Mouse (Mus musculus) lung, postnatal 10 days (tissue): Measurements from ENCODE around the gene Qrich2.
"Not testable (repeated sequence)": the region's sequence is repeated elsewhere in the genome, so short reads cannot be mapped to it uniquely, and the experiment has no call there.

Experiments
- DNase-seq: peaks from one replicate; pipeline ENCODE4 v3.0.0; 2021

Gene Qrich2

DNA sequence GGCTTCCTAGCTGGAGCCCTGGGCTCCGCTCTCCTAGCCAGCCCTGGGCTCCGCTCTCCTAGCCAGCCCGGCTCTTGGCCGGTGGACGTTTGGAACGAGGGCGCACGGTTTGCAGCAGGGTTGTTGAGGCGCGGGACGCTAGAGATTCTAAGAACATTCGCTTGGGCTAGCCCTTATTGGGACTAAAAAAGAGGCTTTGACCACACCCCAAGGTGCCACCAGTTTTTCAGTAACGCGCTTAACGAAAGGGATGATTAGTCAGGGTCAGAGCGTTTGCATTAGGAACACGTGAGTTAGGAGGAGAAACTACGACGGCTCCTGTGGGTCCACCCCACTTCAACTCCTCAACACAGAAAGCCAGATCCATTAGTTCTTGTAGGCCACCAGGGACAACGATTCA is at the start of gene Qrich2:
Gene Qrich2 (minus strand): TSS at position 101 of the 400 bp plus-strand sequence.
- DNase-seq = no peak

DNA sequence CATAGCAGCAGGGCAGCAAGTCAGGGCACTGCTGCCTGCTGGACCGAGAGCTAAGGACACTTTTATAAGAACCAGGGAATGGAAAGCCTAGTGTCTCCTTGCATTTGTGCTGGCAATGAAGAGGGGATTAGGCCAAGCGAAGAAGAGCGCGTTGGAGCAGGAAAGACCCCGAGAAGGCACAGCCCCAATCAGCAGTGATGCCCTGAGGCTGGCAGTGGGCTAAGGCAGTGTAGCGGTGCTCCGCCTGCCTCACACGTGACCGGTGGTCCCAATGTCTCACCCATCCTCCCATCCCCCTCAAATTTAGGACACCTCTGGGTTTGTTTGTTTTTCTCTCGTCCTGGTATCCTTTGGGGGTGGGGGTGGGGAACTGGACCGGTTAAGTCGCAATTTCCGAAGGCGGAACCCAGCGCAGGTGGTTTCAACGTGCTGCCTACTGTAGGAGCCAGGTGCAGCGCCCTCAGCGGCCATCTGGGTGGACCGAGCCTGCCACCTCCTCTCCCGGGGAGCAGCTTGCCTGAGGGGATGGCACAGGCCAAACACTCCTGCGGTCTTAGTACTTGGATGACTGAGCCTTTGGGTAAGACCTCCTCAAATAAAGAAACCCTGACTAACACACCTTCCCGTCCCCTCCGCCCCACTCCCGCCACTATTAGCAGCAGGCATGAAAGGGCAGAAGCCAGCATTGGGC is 49.4 kb upstream of the Qrich2 start:
- DNase-seq = no peak

DNA sequence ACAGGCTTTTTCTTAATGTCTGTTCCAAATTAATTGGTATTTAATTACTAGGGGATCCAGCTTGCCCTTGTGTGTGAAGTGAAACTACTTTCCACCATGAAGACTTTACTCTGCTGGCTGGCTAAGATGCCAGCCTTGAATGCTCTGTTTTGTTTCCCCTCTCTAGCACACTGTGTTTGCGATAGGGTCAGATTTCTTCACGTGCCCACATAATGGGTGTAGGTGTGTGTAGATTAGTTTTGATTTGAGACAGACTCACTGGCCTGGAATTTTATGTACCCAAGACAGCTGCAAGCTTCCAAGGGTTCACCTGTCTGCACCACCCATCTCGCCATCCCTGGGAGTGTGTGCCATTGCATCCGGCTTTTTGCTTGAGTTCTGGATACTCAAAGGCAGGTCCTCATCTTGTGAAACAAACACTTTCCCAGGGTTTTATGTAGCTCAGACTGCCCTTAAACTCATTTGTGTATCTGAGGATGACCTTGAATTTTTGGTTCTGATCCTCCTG is 47.5 kb upstream of the Qrich2 start:
- no peak for DNase-seq

DNA sequence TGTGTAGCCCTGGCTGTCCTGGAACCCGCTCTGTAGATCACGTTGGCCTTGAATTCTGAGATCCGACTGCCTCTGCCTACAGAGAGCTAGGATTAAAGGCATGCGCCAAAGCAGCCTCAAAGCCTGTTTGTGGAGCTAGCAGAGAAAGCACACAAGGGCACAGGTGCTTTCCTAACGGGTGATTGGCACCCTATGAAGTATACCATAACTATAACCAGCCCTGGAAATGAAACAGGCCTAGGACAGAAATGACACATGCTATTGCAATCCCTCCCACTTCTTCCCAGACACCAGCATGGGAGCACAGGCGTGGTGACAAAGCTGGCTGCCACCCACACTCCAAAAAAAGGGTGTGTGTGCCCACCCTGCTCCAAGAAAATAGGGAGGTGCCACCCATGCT is 46.9 kb upstream of the Qrich2 start:
- no peak for DNase-seq

DNA sequence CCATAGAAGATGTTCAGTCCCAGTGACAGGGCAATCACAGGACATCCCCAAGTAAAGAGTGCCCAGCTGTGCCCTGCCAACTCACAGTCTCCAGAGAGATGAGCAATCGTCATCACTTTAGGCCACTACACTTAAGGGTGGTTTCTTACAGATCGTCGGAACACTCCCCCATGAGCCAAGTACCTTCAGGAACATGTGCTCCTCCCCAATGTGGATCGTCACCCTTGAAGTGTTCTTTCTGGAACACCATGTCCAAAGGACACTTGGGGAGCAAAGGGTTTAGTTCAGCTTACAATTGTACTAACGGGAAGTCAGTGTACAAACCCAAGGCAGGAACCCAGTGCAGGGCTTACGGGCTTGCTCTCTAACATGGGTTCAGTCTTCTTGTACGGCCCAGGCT is 46.1 kb upstream of the Qrich2 start:
- DNase-seq = no peak

DNA sequence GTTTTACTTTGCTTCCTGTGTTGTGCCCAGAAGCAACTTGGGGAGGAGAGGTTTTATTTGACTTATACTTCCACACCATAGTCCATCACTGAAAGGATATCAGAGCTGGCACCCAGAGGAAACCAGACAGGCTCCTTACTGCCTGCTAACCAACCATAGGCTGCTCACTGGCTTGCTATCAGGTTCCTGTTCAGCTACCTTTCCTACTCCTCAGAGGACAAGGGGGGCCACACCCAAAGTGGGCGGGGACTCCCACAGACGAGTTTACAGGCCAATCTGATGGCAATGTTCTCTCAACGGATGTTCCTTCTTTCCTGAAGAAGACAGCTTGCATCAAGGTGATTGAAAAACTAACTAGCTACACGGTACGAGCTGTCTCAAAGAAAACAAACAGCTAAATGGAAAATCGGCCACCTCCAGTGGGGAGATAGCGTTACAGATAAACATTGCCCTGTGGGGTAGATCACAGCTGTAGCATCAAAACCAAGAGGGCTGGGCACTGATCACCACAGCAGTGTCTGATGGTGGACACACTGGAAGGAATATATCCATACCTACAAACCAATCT is 45.3 kb upstream of the Qrich2 start:
- DNase-seq = no peak

DNA sequence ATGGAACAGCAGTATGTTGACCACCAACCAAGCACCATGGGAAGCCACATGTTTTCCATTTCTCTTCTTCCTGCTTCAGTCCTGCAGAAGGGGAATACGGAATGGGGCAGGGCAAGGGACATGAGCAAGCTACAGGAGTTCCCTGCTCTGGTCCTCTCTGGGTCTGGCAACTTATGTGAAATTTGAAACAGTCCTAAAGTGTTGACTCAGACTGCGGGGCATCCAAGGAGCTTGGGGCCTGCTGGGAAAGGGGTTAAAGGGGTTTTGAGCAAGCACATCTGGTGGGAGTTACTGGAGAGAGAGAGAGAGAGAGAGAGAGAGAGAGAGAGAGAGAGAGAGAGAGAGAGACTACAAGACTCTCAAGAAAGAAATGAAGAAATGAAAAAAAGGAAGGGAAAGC is 42.6 kb upstream of the Qrich2 start:
- DNase-seq = no peak

DNA sequence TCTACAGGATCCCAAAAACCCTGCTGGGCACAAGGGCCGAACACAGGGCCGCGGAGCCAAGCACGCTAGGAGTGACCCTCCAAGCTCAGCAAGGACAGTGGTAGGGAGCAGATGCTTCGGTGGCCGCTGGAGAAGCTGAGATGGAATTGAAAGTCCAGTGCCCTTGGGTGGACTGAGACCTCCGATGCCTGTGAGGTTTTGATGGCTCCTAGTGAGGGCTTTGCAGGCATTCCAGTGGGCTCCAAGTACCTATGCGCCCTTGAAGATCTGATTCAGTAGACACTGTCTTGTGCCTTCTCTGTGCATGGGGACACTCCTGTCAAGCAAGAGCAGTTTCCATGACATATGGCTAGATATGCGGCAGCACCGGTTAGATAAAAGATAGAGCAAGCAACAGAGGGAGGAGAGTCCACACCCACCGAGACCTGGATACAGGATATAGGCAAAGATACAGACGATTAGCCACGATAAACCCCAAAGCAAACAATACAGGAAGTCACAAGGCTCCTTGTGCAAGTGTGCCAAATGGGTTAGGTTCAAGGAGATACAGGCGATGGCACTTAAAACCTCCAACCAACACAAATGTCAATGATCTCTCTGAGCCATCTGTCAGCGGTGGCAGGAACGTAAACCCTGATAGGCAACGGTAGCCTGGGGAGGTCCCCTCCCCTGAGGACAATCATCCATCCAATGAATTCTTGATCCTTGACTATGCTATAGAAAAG is 40.3 kb upstream of the Qrich2 start:
- DNase-seq = no peak

DNA sequence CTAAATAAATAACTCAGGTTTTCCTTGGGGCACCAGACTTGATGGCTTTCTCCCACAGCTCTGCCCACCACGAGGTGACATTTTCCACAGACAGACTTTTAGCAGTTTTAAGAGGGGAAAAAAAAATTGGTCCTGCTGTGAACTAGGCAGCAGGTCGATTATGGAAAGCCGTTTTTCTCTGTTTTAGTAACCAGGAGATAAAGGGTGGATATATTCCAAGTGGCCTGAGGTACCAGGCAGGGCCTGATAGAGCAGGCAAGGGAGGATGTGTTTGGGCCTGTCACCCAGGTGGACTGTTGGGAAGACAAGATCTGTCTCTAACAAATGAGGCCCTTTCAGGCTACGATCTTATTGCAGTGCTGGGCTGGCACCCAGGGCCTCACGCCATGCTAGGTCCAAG is 39.5 kb upstream of the Qrich2 start:
- no peak for DNase-seq

DNA sequence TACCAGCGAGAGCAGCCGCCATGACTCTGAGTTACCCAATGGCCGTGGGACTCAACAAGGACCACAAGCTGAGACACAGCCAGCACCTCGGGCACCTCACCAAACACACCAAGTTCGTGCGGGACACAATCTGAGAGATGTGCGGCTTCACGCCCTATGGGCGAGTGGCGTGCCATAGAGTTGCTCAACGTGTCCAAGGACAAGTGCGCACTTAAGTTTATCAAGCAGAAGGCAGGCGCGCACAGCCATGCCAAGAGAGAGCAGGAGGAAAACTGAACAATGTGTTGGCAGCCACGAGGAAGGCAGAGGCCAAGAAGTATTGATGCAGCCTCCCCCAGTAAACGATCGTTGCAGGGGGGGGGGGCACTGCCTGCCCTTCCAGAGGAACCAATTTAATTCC is 38.5 kb upstream of the Qrich2 start:
- peak; percentile 31 for DNase-seq

DNA sequence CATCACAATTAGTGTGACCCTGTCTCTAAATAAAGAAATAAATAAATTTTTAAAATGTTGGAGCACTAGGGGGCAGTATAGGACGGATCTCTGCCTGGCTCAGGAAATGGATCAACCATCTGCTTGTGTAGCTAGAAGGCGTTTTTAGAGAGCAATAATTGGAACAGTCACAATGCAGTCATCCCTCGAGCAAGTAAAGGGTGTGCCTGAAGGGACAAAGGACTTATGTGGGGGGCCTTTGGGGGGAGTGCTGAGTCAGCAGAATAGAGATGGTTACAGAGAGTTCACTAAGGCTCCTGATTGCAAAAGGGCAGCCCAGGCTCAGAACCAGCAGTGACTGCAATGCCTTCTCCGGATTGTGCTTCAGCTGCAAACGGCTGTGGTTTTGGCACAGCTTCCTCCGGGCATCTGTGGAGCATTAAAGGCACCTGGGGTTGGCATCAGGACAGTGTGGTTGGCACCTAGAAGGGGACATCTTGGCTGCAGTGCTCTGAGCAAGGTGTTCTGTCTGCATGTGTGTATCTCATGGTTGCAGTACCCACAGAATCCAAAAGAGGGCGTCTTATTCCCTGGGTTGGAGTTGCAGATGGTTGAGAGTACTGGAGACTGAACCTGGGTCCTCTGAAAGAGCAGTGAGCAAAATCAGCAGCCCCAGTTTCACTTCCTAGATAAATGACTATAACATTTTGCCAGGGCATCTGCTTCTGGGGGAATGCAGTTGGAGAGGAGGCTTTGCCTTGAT is 35.1 kb upstream of the Qrich2 start:
- DNase-seq = peak; percentile 63

DNA sequence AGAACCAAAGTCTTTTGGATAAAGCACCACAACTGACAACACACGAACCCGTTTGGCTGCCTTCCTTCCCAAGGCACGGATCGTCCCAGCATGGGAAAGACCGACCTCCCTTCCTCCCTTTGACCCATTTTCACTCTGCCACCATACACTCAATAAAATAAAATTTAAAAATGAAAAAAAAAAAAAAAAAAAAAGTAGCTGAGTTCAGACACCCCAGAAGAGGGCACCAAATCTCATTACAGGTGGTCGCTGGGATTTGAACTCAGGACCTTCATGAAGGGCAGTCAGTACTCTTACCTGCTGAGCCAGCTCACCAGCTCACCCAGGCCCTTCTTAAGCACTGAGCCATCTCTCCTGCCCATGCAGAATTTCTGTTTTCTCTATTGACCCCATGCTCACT is 33.0 kb upstream of the Qrich2 start:
- no peak for DNase-seq

DNA sequence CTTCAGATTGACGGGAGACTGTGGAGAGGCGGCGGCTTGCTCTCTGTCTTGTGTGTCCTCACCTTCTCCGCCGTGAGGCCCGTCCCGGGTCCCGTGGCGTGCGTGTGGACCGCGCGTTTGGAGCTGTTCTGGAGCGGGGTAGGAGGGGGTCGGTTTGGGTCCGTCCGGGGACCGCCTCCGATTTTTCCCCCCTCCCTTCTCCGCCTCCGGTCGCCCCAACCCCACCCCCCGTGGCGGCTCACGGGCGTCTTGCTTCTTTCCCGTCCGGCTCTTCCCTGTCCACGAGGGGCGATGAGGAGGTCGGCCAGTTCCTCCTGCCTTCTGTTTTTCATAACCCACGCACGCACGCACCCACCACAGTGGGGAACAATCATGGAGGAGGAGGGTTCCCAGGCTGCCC is 32.6 kb upstream of the Qrich2 start:
- no peak for DNase-seq

DNA sequence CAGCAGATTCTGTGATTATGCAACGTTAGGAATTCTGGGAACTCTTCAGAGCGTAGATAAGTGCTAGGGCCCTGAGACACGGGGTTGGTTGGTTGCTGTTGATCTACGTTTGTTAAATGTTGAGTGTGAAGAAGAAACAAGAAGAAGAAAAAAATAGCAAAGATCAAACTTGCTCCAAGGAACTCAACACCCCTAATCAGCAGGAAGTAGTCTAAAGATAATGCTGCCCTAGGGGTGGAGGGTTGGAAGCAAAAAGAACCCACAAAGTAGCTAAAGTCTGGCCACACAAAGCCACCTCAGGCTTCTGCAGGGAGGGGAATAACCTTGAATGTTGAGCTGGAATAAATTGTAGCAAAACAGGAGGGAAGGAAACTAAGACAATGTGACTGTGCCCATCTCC is 31.3 kb upstream of the Qrich2 start:
- no peak for DNase-seq

DNA sequence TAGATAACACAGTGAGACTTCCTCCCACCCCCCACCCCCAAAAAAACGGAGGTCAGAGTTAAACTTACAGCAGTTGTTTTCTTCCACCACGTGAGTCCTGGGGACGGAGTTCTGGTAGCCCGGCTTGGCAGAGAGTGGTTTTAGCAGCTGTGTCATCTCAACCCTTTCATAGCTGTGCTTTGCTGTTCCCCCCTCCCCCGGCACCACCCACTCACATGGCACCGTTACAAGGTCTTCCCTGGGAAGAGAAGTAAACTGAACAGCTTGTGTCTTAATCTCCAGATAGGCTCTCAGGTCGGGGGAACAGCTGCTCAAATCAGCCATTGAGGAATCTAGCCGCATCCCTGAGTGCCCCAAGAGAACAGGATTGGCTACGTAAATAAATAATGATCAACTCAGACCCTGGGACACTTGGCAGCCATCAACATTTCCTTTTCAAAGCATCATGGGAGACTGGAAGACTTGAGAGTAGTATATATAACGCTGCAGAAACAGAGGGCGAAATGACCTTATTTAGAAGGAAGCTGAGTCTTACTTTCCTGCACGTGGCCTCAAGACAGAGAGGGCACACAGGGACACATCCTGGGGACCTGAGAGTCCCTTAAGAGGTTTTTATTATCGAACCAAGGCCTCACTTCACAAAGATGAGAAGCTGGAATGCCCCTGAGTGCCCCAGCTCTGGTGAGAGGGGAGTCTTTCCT is 28.6 kb upstream of the Qrich2 start:
- peak; percentile 93 for DNase-seq

DNA sequence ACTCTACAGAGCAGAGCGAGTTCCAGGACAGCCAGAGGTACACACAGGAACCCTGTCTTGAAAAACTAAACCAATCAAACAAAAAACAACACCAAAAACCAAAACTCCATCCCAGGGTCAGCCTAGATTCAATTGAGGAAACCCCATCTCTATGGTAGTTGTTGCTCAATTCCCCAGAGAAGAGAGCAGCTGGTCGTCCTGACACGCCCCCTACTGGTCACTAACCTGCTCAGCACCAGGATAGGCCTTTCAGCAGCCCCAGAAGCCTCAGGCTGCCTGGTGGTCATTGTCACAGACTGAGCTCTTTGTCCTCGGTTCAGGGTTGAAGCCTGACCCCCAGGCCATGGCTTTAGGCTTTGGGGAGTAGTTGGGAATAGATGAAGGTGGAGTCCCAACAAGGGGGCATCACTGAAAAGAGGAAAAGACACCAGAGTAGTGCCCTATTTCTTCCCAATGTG is 27.8 kb upstream of the Qrich2 start, which contains the start of gene Prpsap1:
Gene Prpsap1 (minus strand): TSS at position 408 of the 458 bp plus-strand sequence.
- DNase-seq = peak; percentile 71

DNA sequence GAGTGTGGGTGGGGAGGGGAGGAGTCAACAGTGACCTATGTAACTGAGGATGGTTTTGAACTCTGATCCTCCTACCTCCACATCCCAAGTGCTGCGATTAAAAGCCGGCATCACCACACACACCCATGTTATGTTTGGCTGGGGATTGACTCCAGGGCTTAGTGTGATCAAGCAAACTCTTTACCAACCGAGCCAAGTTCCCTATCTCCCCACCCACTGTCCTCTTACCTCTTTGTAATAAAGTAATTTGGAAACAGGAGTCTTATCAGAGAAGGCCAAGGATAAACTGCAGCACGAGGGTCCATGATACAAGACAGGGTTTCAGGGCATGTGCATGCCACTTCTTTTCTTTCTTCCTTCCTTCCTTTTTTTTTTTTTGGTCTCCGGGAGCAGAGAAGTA is 27.1 kb upstream of the Qrich2 start:
- DNase-seq = no peak

DNA sequence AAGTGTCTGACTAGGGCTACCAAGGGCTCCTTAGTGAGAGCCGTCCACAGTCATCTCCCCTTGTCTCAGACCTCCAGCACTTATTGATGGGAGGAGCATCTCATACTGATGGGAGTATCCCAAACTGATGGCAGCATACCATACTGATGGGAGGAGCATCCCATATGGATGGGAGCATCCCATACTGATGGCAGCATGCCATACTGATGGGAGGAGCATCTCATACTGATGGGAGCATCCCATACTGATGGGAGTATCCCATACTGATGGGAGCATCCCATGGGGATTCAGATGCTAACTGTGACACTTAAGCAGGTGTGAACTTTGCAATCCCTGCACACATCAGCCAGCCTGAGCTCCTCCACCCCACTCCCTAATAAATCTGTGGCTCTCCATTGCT is 26.5 kb upstream of the Qrich2 start:
- DNase-seq = not testable (repeated sequence)

DNA sequence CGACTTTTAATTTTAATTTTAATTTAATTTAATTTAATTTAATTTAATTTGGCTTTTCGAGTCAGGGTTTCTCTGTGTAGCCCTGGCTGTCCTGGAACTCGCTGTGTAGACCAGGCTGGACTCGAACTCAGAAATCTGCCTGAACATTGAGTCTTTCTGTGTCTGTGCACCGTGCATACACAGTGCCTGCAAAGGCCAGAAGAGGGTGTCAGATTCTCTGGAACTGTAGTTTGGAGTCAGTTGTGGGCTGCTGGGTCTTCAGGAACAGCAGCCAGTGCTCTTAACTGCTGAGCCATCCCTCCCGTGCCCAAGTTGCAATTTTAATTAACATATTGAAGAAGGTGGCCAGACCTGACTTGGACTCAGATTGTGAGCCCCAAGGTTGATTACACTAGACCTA is 25.3 kb upstream of the Qrich2 start:
- no peak for DNase-seq

DNA sequence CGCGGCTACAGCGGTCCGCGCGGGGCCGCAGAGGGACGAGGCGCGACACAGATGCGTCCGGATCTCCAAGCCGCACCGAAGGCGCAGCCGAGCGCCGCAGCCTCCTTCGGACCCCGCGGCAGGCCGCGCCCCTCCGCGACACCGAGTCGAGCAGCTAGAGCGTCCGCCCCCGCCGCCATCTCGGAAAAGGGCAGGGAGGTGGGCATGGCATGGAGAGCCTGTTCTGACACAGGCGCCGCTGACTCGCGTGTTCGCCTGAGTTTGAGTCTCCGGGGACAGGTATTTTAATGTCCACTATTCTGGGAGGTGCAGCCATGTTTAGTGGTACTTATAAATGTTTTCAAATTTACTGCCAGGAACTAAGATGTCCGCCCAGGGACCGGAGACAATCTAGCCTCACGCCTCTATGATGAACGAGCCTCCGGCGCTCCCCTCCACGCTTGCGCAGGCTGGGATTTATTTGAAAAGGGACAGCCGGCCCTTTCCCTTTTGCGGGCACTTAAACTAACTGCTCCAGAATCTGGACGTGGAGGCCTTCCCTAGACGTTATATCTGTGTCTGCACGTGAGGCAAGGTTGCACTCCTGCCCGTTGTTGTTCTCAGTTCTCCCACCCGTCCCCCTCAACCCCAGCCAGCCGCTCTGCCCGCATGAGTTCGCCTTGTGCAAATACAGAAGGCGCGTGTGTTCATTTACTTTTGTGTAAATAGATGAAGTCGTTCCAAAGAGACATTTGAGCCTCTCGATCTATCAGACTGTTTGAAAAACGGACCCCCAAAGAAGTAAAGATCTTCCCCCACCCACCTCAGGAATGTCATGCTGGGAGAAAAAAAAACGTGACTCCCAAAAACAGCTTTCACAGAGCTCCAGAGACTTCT is 24.4 kb upstream of the Qrich2 start:
- DNase-seq = peak; percentile 93

DNA sequence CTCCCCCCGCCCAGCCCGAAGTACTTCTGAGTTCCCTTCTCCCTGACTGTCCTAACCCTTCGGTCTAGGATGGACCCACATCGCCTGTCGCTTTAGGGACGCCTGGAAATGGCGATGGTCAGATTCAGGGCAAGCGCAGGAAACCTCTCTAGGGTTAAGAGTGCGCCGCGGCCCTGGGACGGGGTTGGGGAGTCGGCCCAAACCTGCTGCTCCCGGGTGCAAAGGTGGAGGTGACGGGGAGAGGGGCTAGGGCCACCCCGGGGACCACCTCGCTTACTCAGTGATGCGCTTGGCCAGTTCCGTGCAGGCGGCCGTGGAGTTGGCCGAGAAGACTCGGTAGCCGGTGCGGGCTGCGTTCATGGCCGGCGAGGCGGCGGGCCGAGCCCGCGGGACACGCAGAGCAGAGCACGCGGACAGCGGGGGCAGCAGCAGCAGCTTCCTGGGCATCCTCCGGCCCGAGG is 23.8 kb upstream of the Qrich2 start:
- no peak for DNase-seq
